Mouse (Mus musculus): ENCODE data around the gene Ip6k2. TPM values are rescaled to one million over a fixed set of nuclear protein-coding genes. Genes with fewer than 3 reads are reported as not detected.

Gene Ip6k2
- total and polyA plus RNA-seq, 2 experiments from 2014 or later: 126 to 228 TPM

- no peaks in the 10 kb centered on the region for H3K27me3 ChIP-seq (ENCODE audit: insufficient read depth, low read length)
- no peak overlapping the region for H3K9ac ChIP-seq (replicated peaks; ENCODE audit: low read length, poor library complexity, severe bottlenecking)
- no peak overlapping the region for H3K4me2 ChIP-seq (ENCODE audit: low read depth, low read length, poor library complexity, severe bottlenecking)
- DNase-seq (ENCODE audit: low spot score): no peak
- H3K4me3 ChIP-seq (ENCODE audit: low read depth, low read length): no peak overlapping the region
- no peaks in the 10 kb centered on the region for H3K9me3 ChIP-seq (ENCODE audit: low read length)
- ATAC-seq (ENCODE audit: low FRiP score): no peak
- H3K36me3 ChIP-seq (ENCODE audit: insufficient read depth, low read length): peaks cover 41% of the 10 kb centered on the region
- H3K4me1 ChIP-seq (ENCODE audit: insufficient read depth, low read length): peaks cover 6% of the 10 kb centered on the region; the same call in 1 of the 2 replicates
- no peak overlapping the region for H3K27ac ChIP-seq (ENCODE audit: low read depth, low read length)
- no peak for TF ChIP-seq CTCF (IDR thresholded peaks at IDR 0.05)
Observed at GRCm38 (mm10) chr9:108806379-108806778, 22.8 kb downstream of the Ip6k2 start.

- ATAC-seq (ENCODE audit: low FRiP score) (no peak), DNase-seq (ENCODE audit: low spot score) (no peak)
- peaks cover 45% of the 10 kb centered on the region for H3K36me3 ChIP-seq (ENCODE audit: insufficient read depth, low read length)
- no peaks in the 10 kb centered on the region for H3K9me3 ChIP-seq (ENCODE audit: low read length)
- H3K27ac ChIP-seq (ENCODE audit: low read depth, low read length): peak overlapping the region; percentile 12; the same call in 1 of the 2 replicates
- 85% methylated on average over 1 of the region's 1 CpGs for WGBS
- no peak overlapping the region for H3K9ac ChIP-seq (replicated peaks; ENCODE audit: low read length, poor library complexity, severe bottlenecking)
- peaks cover 6% of the 10 kb centered on the region; the same call in 1 of the 2 replicates for H3K4me1 ChIP-seq (ENCODE audit: insufficient read depth, low read length)
- no peaks in the 10 kb centered on the region for H3K27me3 ChIP-seq (ENCODE audit: insufficient read depth, low read length)
- no peak overlapping the region for H3K4me2 ChIP-seq (ENCODE audit: low read depth, low read length, poor library complexity, severe bottlenecking)
- no peak for TF ChIP-seq CTCF (IDR thresholded peaks at IDR 0.05)
- H3K4me3 ChIP-seq (ENCODE audit: low read depth, low read length): no peak overlapping the region
Observed at GRCm38 (mm10) chr9:108806831-108807230, 23.2 kb downstream of the Ip6k2 start.

DNA sequence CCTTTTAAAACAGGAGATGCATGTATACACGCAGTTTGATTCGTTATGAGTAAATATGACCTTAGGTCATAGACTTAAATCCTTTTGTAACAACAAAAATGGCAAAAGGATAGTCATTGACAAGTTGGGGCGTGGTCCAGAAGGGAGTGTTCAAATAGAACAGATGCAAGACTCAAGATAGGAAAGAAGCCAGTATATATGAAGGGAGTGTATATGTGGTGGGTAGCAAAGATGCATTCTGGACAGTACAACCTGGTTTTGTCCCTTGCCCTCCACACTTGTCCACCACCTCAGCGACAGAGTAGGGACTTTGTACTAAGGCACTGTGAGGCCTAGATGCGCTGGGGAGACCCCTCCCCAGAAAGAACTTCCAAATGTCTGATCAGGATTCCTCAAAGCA, 24.1 kb downstream of the Ip6k2 start:
- ATAC-seq (ENCODE audit: low FRiP score): no peak
- no peak for DNase-seq (ENCODE audit: low spot score)
- no peak overlapping the region for H3K4me3 ChIP-seq (ENCODE audit: low read depth, low read length)
- H3K36me3 ChIP-seq (ENCODE audit: insufficient read depth, low read length): peaks cover 48% of the 10 kb centered on the region
- H3K27me3 ChIP-seq (ENCODE audit: insufficient read depth, low read length): no peaks in the 10 kb centered on the region
- peaks cover 6% of the 10 kb centered on the region; the same call in 1 of the 2 replicates for H3K4me1 ChIP-seq (ENCODE audit: insufficient read depth, low read length)
- H3K9ac ChIP-seq (replicated peaks; ENCODE audit: low read length, poor library complexity, severe bottlenecking): no peak overlapping the region
- H3K27ac ChIP-seq (ENCODE audit: low read depth, low read length): peak overlapping the region; percentile 76
- TF ChIP-seq CTCF (IDR thresholded peaks at IDR 0.05): no peak
- H3K4me2 ChIP-seq (ENCODE audit: low read depth, low read length, poor library complexity, severe bottlenecking): no peak overlapping the region; the same call in 1 of the 2 replicates
- no peaks in the 10 kb centered on the region for H3K9me3 ChIP-seq (ENCODE audit: low read length)
- WGBS: 75% methylated on average over 5 of the region's 5 CpGs

DNA sequence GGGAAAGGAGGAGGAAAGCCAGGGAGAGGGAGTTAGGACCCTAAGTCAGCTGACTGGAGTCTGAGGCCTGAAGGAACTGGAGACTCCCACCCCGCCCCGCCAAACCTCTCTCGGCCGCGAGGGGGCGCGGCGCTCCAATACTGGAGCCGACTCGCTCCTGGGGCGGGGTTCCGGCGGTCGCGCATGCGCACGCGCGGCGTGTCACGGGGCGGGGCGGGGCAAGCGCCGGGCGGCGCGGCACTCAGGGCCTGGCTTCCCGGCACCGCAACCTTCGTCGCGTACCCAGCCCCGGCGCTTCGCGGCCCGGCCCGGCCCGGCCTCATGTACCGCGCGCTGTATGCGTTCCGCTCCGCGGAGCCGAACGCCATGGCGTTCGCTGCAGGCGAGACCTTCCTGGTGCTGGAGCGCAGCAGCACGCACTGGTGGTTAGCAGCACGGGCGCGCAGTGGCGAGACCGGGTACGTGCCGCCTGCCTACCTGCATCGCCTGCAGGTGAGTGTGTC, 24.6 kb downstream of the Ip6k2 start, which contains the start of gene Nckipsd:
Gene Nckipsd, plus strand, starts transcription at position 206 of the 503 bp plus-strand sequence.
- peaks cover 52% of the 10 kb centered on the region for H3K36me3 ChIP-seq (ENCODE audit: insufficient read depth, low read length)
- WGBS: under 1% methylated on average over 57 of the region's 62 CpGs
- peak within 1 kb of the TSS; percentile 76 for H3K27ac ChIP-seq (ENCODE audit: low read depth, low read length)
- peaks cover 6% of the 10 kb centered on the region; the same call in 1 of the 2 replicates for H3K4me1 ChIP-seq (ENCODE audit: insufficient read depth, low read length)
- H3K27me3 ChIP-seq (ENCODE audit: insufficient read depth, low read length): no peaks in the 10 kb centered on the region
- ATAC-seq (ENCODE audit: low FRiP score) (peak; percentile 82), DNase-seq (ENCODE audit: low spot score) (peak; percentile 95)
- H3K4me2 ChIP-seq (ENCODE audit: low read depth, low read length, poor library complexity, severe bottlenecking): peak within 1 kb of the TSS; percentile 86
- H3K9ac ChIP-seq (replicated peaks; ENCODE audit: low read length, poor library complexity, severe bottlenecking): peak within 1 kb of the TSS; percentile 94
- TF ChIP-seq CTCF (IDR thresholded peaks at IDR 0.05): peak; percentile 88
- H3K9me3 ChIP-seq (ENCODE audit: low read length): no peaks in the 10 kb centered on the region
- H3K4me3 ChIP-seq (ENCODE audit: low read depth, low read length): peak within 1 kb of the TSS; percentile 80

DNA sequence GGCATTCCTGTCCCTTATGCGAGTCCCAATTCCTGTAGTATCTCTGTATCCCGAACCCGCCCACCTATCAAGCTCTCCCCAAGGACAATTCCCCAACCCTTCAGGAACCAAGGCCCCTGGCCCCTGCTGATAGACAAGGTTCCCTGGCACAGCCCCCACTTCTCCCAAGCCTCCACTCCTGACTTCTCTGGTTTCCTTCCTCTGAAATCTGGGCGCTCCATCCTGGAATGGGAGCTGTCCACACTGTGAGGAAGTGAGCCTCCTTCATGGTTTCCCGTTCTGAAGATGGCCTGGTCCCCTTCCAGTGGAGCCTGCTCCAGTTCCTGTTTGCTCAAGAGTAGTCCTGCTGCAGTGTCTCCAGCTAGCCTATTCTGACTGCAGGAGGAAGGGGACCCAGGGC, 25.6 kb downstream of the Ip6k2 start:
- peak overlapping the region; percentile 80 for H3K4me3 ChIP-seq (ENCODE audit: low read depth, low read length)
- no peak for TF ChIP-seq CTCF (IDR thresholded peaks at IDR 0.05)
- no peak overlapping the region for H3K27ac ChIP-seq (ENCODE audit: low read depth, low read length)
- 71% methylated on average over 5 of the region's 5 CpGs for WGBS
- peaks cover 6% of the 10 kb centered on the region; the same call in 1 of the 2 replicates for H3K4me1 ChIP-seq (ENCODE audit: insufficient read depth, low read length)
- H3K36me3 ChIP-seq (ENCODE audit: insufficient read depth, low read length): peaks cover 61% of the 10 kb centered on the region
- peak overlapping the region; percentile 94 for H3K9ac ChIP-seq (replicated peaks; ENCODE audit: low read length, poor library complexity, severe bottlenecking)
- DNase-seq (ENCODE audit: low spot score) (no peak), ATAC-seq (ENCODE audit: low FRiP score) (no peak)
- no peaks in the 10 kb centered on the region for H3K27me3 ChIP-seq (ENCODE audit: insufficient read depth, low read length)
- H3K9me3 ChIP-seq (ENCODE audit: low read length): no peaks in the 10 kb centered on the region
- H3K4me2 ChIP-seq (ENCODE audit: low read depth, low read length, poor library complexity, severe bottlenecking): peak overlapping the region; percentile 86

GRCm38 (mm10) chr9:108809723-108810122, 26.1 kb downstream of the Ip6k2 start:
- no peak overlapping the region for H3K27ac ChIP-seq (ENCODE audit: low read depth, low read length)
- H3K4me2 ChIP-seq (ENCODE audit: low read depth, low read length, poor library complexity, severe bottlenecking): peak overlapping the region; percentile 86; the same call in 1 of the 2 replicates
- H3K4me3 ChIP-seq (ENCODE audit: low read depth, low read length): peak overlapping the region; percentile 80; the same call in 1 of the 2 replicates
- no peak for ATAC-seq (ENCODE audit: low FRiP score)
- TF ChIP-seq CTCF (IDR thresholded peaks at IDR 0.05): no peak
- 86% methylated on average over 6 of the region's 6 CpGs for WGBS
- peaks cover 6% of the 10 kb centered on the region; the same call in 1 of the 2 replicates for H3K4me1 ChIP-seq (ENCODE audit: insufficient read depth, low read length)
- peaks cover 61% of the 10 kb centered on the region for H3K36me3 ChIP-seq (ENCODE audit: insufficient read depth, low read length)
- no peaks in the 10 kb centered on the region for H3K9me3 ChIP-seq (ENCODE audit: low read length)
- H3K9ac ChIP-seq (replicated peaks; ENCODE audit: low read length, poor library complexity, severe bottlenecking): no peak overlapping the region
- H3K27me3 ChIP-seq (ENCODE audit: insufficient read depth, low read length): no peaks in the 10 kb centered on the region
- DNase-seq (ENCODE audit: low spot score): no peak

Measured in midbrain, postnatal 0 days (tissue).